Mouse (Mus musculus): ENCODE results near the gene Slc25a31. TPM values are rescaled to one million over a fixed set of nuclear protein-coding genes. Genes with fewer than 3 reads are reported as not detected.
A peak's percentile ranks its signal among the peaks of the same experiment; 100 is the strongest.

Slc25a31 gene
- polyA plus RNA-seq, 1 experiment, result 30.0 TPM

DNA sequence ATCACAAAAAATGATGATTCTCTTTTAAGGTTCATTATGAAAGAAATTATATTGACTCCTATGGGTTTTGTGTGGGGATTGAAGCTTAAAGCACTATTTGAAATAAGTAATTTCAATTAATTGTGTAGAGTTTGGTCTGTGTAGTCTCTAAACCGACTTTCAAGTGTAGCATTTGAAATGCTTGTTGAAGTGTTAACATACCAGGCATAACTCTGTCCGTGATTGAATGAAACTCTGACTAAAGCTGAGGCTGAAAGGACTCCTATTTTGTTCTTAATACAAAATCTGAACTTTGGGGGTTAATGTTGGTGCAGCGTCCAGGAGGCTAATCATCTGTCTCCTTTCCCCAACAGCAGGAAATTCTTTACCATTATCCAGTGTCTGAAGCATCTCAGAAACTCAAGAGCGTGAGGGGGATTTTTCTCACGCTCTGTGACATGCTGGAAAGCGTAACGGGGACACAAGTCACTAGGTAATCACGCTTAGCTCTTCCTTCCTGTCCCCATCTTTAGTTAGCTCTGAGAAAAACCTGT lies 33.7 kb upstream of the Slc25a31 start:
- no peak overlapping the region for H3K27ac ChIP-seq (ENCODE audit: control insufficient read depth, insufficient read depth, low read depth, low read length)
- no peaks in the 10 kb centered on the region for H3K4me1 ChIP-seq (ENCODE audit: control insufficient read depth, insufficient read depth, low read length)
- no peaks in the 10 kb centered on the region for H3K36me3 ChIP-seq (ENCODE audit: control insufficient read depth, insufficient read depth, low read length)
- TF ChIP-seq POLR2A (IDR thresholded peaks at IDR 0.05; ENCODE audit: control insufficient read depth, low read depth, low read length) (no peak), CTCF (IDR thresholded peaks at IDR 0.05; ENCODE audit: control insufficient read depth, insufficient read depth, insufficient replicate concordance, low read depth, low read length) (no peak)
- no peak overlapping the region for H3K4me3 ChIP-seq (ENCODE audit: control insufficient read depth, low read depth, low read length)
- H3K27me3 ChIP-seq (ENCODE audit: control insufficient read depth, insufficient read depth, low read length), result no peaks in the 10 kb centered on the region

DNA sequence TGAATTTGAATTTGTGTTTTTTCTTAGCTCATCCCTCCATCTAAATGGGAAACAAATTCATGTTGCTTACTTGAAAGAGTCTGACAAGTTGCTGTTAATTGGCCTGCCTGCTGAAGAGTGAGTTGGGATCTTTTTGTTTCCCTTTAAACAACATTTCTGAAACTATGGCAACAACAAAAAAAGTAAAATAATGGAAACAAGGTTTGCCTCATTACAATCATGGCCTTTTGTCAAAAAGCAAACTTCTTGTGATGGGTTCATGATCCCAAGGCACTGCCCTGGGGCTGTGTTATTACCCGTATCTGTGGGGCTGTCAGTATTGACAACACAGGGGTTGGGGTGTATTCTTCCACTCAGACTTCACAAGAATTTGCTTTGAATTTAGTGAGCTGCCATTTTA lies 29.8 kb upstream of the Slc25a31 start:
- no peak for TF ChIP-seq CTCF (IDR thresholded peaks at IDR 0.05; ENCODE audit: control insufficient read depth, insufficient read depth, insufficient replicate concordance, low read depth, low read length)
- no peak for TF ChIP-seq POLR2A (IDR thresholded peaks at IDR 0.05; ENCODE audit: control insufficient read depth, low read depth, low read length)
- Histone ChIP-seq H3K27ac (ENCODE audit: control insufficient read depth, insufficient read depth, low read depth, low read length) (no peak overlapping the region), H3K27me3 (ENCODE audit: control insufficient read depth, insufficient read depth, low read length) (no peaks in the 10 kb centered on the region), H3K4me1 (ENCODE audit: control insufficient read depth, insufficient read depth, low read length) (peaks cover 5% of the 10 kb centered on the region), H3K36me3 (ENCODE audit: control insufficient read depth, insufficient read depth, low read length) (no peaks in the 10 kb centered on the region), H3K4me3 (ENCODE audit: control insufficient read depth, low read depth, low read length) (no peak overlapping the region)

DNA sequence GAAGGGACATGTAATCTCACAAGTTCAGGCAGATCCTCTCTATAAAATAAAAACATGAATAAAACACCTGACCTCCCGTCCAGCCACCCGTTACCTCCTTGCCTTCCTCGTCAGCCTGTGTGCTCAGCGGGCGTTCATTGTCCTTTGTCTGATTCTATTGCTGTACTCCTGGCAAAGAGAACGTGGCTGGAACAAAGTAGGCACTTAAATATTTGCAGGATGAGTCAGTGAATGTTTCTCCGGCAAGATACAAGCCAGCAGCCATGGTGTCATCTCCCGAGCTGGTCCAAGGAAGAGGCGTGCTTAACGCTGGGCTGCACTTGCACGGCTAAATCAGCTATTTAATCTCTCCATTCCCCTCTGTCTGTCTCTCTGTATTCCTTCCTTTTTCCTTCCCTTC lies 26.3 kb upstream of the Slc25a31 start:
- TF ChIP-seq CTCF (IDR thresholded peaks at IDR 0.05; ENCODE audit: control insufficient read depth, insufficient read depth, insufficient replicate concordance, low read depth, low read length) (no peak), POLR2A (IDR thresholded peaks at IDR 0.05; ENCODE audit: control insufficient read depth, low read depth, low read length) (no peak)
- peaks cover 5% of the 10 kb centered on the region for H3K4me1 ChIP-seq (ENCODE audit: control insufficient read depth, insufficient read depth, low read length)
- no peaks in the 10 kb centered on the region for H3K36me3 ChIP-seq (ENCODE audit: control insufficient read depth, insufficient read depth, low read length)
- H3K27ac ChIP-seq (ENCODE audit: control insufficient read depth, insufficient read depth, low read depth, low read length), result no peak overlapping the region
- no peaks in the 10 kb centered on the region for H3K27me3 ChIP-seq (ENCODE audit: control insufficient read depth, insufficient read depth, low read length)
- no peak overlapping the region for H3K4me3 ChIP-seq (ENCODE audit: control insufficient read depth, low read depth, low read length)

DNA sequence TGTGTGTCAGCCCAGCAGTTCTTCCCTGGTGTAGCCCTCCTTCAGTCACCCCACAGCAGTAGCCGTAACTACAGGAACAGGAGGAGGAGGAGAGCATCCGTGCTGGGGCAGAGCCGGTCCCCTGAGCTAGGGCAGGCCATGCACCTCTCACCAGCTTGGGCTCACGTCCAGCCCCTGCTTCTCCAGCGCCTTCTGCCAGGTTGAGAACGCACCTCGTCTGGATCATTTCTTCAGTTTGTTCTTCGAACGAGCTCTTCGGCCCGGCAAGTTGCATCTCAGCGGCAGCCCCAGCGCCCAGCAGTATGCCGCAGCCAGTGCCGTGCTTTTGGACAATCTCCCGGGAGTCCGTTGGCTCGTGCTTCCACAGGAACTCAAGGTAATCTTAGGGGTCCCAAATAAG lies 25.5 kb upstream of the Slc25a31 start:
- TF ChIP-seq CTCF (IDR thresholded peaks at IDR 0.05; ENCODE audit: control insufficient read depth, insufficient read depth, insufficient replicate concordance, low read depth, low read length) (no peak), POLR2A (IDR thresholded peaks at IDR 0.05; ENCODE audit: control insufficient read depth, low read depth, low read length) (no peak)

DNA sequence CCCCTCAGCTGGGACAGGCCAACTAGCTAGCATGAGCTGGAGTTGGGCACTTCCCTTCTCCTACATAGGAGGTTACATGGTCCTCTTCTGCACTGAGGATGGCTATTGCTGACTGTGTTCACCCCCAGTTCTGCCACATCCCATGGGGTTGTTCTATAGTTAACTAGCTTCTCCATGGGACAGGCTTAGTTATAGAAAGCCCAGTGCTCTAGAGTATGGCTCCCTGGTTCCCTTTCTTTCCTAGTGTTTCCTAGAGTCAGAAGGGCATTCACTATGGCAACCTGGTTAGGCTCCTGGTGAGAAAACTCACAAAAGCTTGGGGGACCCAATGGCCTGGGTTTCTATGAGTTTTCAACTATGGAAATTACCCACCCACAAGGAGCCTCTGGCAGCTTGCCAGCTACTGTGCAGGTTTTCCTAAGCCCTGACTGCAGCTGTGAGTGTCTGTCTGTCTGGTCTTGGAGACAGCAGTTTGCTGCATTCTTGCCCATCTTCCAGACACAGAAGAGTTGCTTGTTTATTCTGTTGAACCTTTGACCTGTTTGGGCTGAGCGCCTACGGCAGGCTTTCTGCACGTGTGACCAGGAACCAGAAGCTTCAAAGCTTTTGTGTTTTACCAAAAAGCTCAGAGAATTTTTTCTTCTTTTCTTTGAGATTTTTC lies 22.7 kb upstream of the Slc25a31 start:
- TF ChIP-seq POLR2A (IDR thresholded peaks at IDR 0.05; ENCODE audit: control insufficient read depth, low read depth, low read length) (no peak), CTCF (IDR thresholded peaks at IDR 0.05; ENCODE audit: control insufficient read depth, insufficient read depth, insufficient replicate concordance, low read depth, low read length) (no peak)
- Histone ChIP-seq H3K36me3 (ENCODE audit: control insufficient read depth, insufficient read depth, low read length) (no peaks in the 10 kb centered on the region), H3K27ac (ENCODE audit: control insufficient read depth, insufficient read depth, low read depth, low read length) (no peak overlapping the region), H3K27me3 (ENCODE audit: control insufficient read depth, insufficient read depth, low read length) (no peaks in the 10 kb centered on the region), H3K4me1 (ENCODE audit: control insufficient read depth, insufficient read depth, low read length) (peaks cover 5% of the 10 kb centered on the region), H3K4me3 (ENCODE audit: control insufficient read depth, low read depth, low read length) (no peak overlapping the region)

More for the DNA sequence above, 25.5 kb upstream of the Slc25a31 start:
- Histone ChIP-seq H3K27me3 (ENCODE audit: control insufficient read depth, insufficient read depth, low read length) (no peaks in the 10 kb centered on the region), H3K4me3 (ENCODE audit: control insufficient read depth, low read depth, low read length) (peak overlapping the region; percentile 20), H3K4me1 (ENCODE audit: control insufficient read depth, insufficient read depth, low read length) (peaks cover 5% of the 10 kb centered on the region), H3K36me3 (ENCODE audit: control insufficient read depth, insufficient read depth, low read length) (no peaks in the 10 kb centered on the region), H3K27ac (ENCODE audit: control insufficient read depth, insufficient read depth, low read depth, low read length) (no peak overlapping the region)

DNA sequence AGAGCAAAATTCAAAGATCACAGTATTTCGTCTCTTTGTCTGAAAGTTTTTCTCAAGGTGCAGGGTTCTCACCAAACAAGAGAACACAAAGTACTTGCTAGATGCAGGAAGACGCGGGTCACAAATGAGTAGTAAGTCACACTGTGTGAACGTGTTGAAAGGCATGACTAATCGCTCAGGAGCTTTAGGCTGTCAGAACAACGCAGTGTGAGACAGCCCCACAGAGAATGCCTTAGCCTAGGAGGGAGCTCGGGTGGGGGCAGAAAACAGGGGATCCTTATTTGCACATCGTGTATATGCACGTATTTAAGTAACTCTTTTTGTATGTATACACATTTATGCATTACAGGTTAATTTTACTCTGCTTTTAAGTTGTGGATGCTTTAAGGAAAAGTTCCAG lies 21.8 kb upstream of the Slc25a31 start:
- TF ChIP-seq POLR2A (IDR thresholded peaks at IDR 0.05; ENCODE audit: control insufficient read depth, low read depth, low read length) (no peak), CTCF (IDR thresholded peaks at IDR 0.05; ENCODE audit: control insufficient read depth, insufficient read depth, insufficient replicate concordance, low read depth, low read length) (no peak)
- H3K36me3 ChIP-seq (ENCODE audit: control insufficient read depth, insufficient read depth, low read length), result no peaks in the 10 kb centered on the region
- H3K27me3 ChIP-seq (ENCODE audit: control insufficient read depth, insufficient read depth, low read length), result no peaks in the 10 kb centered on the region
- H3K4me1 ChIP-seq (ENCODE audit: control insufficient read depth, insufficient read depth, low read length), result peaks cover 5% of the 10 kb centered on the region
- H3K4me3 ChIP-seq (ENCODE audit: control insufficient read depth, low read depth, low read length), result no peak overlapping the region
- H3K27ac ChIP-seq (ENCODE audit: control insufficient read depth, insufficient read depth, low read depth, low read length), result no peak overlapping the region

DNA sequence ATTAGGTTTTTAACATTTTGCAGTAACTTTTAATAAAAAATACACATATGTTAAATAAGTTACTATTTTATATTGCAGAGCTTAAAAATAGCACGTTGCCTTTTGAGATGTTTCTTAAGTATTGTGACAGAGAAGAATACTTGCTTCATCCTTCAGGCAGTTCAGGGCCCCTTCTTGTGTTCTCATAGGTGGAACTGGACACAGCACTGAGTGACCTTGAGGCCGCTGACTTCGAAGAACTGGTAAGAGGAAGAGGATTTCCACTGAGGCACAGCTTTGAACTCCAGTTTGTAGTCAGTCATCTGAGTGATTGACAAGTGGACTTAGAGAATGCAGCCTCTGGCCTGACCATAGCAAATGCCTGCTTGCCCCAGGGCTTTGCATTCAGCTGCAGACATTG lies 21.1 kb upstream of the Slc25a31 start:
- TF ChIP-seq POLR2A (IDR thresholded peaks at IDR 0.05; ENCODE audit: control insufficient read depth, low read depth, low read length) (no peak), CTCF (IDR thresholded peaks at IDR 0.05; ENCODE audit: control insufficient read depth, insufficient read depth, insufficient replicate concordance, low read depth, low read length) (no peak)
- no peak overlapping the region for H3K4me3 ChIP-seq (ENCODE audit: control insufficient read depth, low read depth, low read length)
- no peaks in the 10 kb centered on the region for H3K36me3 ChIP-seq (ENCODE audit: control insufficient read depth, insufficient read depth, low read length)
- peaks cover 5% of the 10 kb centered on the region for H3K4me1 ChIP-seq (ENCODE audit: control insufficient read depth, insufficient read depth, low read length)
- no peaks in the 10 kb centered on the region for H3K27me3 ChIP-seq (ENCODE audit: control insufficient read depth, insufficient read depth, low read length)
- no peak overlapping the region for H3K27ac ChIP-seq (ENCODE audit: control insufficient read depth, insufficient read depth, low read depth, low read length)
